Mouse (Mus musculus): ENCODE data around the gene Abca13.

The Abca13 gene

DNA sequence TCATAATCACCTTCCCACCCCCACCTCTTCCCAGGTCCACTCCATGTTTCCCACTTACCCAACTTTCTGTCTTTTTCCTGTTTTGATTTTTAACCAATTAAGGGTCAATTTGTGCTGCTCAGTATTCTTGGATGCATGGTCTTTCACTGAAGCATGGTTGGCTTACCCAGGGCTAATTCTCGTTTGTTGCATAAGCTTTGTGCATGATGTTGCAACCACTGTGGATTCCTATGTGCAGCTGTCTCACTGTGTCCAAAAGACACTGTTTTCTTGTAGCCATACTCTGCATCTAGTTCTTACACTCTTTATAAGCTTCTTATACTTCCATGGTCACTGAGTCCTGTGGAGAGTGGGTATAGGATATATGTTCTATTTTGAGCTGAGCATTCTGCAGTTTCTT, 477.7 kb downstream of the Abca13 start:
- DNase-seq (ENCODE audit: low read depth, low spot score) = no peak

GRCm38 (mm10) chr11:9684952-9685351, 493.2 kb downstream of the Abca13 start:
- DNase-seq (ENCODE audit: low read depth, low spot score) = no peak

DNA sequence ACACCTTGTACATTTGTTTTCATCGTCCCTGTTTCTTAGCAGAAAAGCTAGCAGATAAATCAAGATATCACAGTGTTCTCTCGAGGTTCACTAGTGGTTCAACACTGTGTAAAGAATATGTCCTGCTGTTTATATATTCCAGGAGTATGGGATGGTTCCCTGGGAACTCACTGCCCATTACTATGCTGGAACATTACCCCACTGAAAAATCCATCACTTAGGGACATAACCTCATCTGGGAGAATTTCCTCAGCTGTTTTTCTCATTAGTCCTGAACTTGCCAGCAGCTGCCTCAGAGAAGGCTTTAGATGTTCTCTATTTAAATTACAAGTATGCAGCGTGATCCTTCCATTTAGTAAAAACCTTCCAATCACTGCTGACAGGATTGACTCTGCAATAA, 513.4 kb downstream of the Abca13 start:
- DNase-seq (ENCODE audit: low read depth, low spot score) = no peak

- DNase-seq (ENCODE audit: low read depth, low spot score) = no peak
Measured at GRCm38 (mm10) chr11:9727810-9728490, 536.2 kb downstream of the Abca13 start.

GRCm38 (mm10) chr11:9731300-9731699, 539.6 kb downstream of the Abca13 start:
- no peak for DNase-seq (ENCODE audit: low read depth, low spot score)
